Mouse (Mus musculus) MN1 (cell line): ENCODE results near the gene Selenon.
"Not testable (repeated sequence)": the region's sequence is repeated elsewhere in the genome, so short reads cannot be mapped to it uniquely, and the experiment has no call there.

Experiments
- DNase-seq: peaks from one replicate; pipeline ENCODE4 v3.0.0-alpha.2; 2016; ENCODE audit warnings: low spot score

Gene Selenon

DNA sequence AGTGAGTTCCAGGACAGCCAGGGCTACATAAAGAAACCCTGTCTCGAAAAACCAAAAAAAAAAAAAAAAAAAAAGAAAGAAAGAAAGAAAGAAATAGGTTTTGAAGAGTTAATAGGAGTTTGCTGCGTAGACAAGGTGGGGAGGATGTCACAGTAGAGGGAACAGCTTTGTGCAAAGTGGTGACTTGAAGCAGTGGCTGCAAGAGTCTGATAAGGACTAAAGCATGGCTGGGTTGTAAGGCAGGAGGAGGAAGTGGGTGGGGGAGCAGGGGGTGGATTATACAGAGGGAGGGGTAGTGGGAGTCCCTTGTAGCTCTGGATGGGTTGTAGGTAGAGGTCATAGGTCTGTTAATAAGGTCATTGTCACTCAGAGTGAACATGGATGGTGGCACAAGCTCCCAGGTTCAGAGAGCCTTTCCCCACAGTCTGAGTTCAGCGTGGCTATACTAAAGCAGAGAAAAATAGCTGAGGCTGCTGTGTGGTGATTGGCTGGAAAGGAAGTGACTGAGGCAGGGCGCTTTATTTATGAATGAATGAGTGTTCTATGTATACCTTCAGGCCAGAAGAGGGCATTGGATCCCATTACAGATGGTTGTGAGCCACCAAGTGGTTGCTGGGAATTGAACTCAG, 45.9 kb downstream of the Selenon start:
- DNase-seq: no peak

DNA sequence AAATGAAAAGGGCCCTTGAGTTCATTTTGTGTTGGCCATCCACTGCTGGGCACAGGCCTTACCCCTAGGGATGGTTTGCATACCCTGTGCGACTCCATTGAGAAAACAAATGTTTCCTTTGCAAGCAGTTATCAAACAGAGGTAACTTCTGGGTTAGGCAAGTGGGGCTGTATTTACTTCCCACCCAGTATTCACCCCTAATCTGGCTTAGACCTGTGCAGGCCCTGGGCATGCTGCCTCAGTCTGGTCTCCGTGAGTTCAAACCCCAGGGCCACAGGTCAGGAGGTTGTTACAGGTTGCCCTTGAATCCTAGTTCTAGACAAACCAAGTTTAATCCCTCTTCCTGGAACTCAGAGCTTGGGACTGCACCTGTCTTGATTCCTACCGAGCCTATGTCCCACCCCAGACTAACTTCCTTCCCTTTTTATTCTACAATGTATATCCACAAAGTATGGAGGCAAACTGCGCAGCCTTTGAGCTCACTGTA, 46.6 kb downstream of the Selenon start:
- no peak for DNase-seq

DNA sequence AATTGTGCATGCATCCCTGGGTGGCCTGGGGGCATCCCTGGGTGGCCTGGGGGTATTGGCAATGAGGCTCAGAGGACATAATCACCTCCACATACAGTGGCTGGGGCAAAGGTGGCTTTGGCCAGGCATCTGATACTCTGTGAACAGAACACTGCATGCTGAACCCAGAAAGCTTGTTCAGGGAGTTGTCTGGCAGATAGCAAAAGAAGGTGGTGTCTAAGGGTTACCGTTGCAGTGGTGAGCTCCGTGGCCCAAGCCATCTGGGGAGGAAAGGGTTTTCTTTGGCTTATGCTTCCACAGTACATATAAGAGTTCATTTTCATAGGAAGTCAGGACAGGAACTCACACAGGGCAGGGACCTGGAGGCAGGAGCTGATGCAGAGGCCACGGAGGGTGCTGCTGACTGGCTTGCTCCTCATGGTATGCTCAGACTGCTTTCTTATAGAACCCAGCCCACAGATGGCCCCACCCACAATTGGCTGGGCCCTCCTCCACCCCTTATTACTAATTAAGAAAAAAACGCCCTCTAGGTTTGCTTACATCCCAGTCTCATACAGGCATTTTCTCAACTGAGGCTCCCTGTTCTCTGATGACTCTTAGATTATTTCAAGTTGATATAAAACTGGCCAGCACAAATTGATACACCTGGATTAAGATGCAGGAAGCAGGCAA, 48.1 kb downstream of the Selenon start:
- no peak for DNase-seq

DNA sequence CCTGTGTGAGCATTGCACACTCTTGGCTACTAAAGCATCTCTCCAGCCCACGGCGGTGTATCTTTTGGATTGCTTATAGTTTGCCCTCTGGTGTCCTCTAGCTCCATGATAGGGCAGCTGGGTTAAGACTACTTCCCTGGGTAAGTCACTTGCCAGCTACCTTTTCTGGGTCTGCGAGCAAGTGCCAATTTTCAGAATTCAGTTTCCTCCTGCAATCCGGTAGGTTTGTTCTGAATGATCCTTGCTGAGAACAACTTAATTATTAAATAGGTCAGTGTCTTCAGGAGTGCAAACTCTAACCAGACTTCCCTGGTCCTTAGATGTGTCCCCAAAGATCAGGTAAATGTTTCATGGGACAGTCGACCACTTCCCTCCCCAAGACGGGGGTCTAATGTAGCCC, 50.9 kb downstream of the Selenon start:
- no peak for DNase-seq

DNA sequence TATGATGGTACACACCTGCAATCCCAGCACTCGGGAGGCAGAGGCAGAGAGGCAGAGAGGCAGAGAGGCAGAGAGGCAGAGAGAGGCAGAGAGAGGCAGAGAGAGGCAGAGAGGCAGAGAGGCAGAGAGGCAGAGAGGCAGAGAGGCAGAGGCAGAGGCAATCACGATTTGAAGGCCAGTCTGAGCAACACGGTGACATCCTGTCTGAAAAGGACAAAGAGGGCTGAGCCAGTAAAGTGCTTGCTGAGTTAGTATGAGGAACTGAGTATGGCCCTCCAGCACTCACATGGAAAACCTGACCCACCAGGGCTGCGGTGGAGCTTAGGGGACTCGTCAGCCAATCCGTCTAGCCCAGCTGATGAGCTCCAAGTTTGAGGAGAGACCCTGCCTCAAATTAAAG, 53.0 kb downstream of the Selenon start:
- not testable (repeated sequence) for DNase-seq

DNA sequence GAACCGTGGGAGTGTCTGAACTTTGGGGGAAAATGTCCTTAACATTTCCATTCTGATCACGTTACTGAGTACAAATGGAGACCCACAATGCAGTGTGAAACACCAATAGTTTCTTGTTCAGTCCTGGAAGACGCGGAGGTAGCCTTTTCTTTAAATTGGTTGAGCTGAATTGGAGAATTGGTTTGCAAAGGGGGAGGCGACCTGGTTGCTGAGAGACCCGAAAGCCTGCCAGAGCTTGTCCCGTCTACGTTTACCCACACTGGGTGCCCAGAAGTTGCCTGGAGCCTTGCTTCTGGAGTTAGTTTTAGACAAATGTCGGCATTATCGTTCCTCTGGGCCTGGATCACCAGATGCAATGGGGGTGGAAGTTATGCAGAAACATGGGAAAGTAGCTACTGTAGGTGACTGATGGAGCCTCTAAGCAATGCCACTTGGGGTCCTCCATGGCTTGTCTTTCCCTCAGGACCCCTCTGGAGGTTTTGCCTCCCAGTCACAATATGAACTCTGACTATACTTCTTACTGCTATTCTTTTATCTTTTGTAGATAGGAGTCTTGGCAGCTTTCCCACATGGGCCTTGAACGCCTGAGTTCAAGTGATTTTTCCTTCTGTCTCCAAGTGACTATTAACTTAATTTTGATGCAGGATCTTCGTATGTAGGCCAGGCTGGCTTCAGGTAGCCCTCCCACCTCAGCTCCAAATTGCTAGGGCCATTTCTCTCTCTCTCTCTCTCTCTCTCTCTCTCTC, 53.8 kb downstream of the Selenon start:
- no peak for DNase-seq

DNA sequence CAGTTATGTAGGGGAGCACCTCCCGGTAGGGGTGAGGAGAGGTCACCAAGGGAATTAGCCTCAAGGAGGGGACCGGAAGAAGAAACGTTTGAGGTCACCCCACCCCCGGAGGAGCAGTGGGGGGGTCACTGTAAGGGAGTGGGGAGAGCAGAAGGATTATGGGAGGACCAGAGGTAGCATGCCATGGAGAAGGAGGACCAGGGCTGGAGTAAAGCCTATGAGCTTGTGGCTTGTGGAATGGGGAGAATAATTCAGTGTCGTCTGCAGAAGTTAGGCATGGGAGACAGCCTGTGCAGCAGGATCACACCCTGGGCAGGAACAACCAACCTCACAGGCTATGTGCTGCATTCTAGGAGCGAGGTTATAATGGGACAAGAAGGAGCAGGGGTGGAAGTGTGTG, 54.7 kb downstream of the Selenon start:
- peak; percentile 36 for DNase-seq

DNA sequence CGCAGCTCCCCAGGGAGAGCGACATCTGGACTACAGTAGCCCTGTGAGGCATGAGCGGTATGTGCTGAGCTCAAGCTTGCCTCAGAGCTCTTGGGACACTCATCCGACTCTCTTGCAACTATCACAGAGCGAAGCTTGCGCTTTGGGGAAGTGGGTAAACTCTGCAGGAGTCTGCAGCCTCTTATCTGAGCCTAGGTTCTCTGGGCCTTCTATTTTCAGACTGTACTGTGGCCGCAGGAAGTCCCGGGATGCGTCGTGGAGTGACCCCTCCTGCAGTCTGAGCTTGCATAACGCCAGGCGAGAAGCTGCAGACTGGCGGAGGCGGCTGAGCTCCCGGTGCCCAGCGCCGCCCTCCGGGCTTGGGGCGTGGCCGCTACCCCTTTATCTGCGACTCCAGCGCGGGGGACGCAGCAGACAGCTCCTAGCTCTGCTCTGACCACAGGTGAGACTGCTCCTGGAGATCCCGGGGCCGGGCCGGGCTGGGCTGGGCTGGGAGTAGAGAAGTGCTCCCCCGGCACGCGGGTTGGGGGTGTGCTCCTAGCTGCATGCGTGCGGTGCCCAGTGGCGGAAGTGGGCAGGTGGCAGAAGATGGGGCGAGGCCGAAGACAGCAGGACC, 55.3 kb downstream of the Selenon start, which contains the start of gene Paqr7:
Gene Paqr7 (plus strand): TSS at position 103 of the 616 bp plus-strand sequence.
- DNase-seq: peak; percentile 75

DNA sequence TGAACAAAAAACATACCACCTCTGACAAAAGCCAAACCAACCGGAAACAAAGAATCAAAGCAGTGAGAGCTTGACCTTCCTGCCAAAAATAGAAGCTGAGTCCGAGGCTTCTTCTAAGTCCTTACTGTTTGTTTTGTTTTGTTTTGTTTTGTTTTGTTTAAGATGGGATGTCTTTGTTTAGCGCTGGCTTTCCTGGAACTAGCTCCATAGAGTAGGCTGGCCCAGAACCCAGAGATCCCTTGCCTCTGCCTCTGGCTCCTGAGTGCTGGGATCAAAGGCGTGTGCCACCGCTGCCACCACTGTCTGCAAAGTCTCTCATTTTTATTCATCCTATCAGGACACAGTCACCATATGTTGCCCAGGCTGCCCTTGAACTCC, 56.4 kb downstream of the Selenon start:
- no peak for DNase-seq

DNA sequence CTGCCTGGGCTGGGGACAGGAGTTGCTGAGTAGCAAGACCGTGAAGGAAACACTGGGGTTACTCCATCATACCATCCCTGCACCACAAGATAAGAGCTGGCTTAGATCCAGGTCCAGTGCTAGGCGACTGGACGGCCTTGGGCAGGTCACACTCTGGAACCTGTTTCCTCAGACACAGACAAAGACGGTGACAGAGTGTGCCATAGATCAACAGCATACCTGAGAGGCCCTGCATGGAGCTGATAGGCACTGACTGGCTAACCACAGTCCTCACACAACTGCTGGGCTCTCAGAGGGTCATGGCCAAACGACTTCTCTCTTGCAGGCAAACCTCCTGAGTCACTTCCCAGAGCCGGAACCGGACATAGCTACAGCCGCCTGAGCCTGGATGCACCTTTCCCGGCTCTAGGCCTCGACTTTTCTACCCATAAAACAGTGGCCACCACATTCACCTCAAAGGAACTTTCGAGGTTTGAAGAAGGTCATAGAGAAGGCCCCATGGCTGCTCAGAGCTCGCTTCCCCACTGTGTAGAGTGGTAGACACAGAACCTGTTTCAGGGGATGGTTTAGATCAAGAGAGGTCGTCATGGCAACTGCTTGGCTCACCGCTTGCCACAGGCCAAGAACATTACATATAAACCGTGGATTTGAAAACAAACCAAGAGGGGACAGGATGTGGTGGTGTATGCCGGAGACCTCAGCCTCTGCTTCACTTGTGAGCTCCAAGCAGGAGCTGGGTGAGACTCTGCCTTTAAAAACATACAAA, 57.0 kb downstream of the Selenon start:
- peak; percentile 42 for DNase-seq

DNA sequence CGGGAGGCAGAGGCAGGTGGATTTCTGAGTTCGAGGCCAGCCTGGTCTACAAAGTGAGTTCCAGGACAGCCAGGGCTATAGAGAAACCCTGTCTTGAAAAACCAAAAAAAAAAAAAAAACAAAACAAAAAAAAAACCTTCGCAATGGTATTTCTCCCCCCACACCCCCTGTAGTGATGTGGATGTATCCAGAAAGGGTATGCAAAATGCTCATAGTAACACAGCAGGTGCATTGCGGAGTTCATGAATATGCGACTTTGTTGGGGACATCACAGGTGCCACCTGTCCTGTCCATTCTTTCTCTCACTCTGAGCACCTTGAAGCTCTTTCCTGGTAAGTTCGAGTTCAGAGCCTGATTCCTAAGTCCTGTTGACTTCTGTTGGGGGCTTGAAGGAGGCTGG, 57.8 kb downstream of the Selenon start:
- DNase-seq: not testable (repeated sequence)

DNA sequence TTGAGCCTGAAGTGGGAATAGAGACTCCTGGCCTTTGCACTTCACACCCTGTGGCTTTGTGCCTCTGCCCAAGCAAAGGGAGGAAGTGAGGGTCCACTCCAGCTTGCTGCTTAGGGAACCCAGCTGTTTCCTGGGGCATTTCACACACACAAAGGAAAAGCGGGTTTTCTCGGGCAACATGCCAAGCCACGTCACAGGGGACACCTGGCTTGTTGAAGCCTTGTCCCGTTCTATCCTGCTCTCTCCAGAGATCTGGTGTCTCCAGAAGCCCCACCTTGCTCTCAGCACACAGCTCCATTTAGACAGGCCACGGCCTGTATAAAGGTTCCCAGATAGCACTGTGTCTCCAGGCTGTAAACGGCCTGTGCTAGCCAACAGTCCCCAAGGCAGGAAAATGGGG, 60.2 kb downstream of the Selenon start:
- no peak for DNase-seq

DNA sequence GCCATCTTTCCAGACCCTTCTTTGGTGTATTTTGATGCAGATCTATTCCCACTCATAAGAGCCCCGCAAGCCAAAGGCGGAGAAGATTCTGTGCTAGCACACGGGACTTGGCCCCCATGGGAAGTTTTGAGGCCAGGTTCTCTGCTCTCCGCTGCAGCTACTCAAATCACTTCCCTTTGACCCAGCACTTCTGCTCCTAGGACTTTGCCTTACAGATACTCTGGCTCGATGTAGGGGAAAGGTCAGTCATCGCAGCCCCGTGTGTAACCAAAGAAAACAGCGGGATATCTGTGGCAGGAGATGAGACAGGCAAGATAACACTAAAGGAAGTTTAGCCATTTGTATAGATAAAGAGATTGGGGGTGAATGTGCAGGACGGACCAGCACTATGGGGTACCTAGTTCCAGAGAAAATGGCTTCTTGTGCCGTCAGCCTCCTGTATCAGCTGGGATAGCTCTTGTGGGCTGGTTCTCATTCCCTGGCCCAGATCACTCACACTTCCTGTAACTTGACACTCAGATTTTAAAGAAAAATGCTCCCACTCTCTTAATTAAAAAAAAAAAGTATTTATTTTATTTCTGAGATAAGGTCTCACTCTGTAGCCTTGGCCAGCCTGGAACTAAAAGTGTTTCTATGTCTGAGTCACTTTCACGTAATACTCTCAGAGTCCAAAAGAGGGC, 61.8 kb downstream of the Selenon start:
- no peak for DNase-seq

DNA sequence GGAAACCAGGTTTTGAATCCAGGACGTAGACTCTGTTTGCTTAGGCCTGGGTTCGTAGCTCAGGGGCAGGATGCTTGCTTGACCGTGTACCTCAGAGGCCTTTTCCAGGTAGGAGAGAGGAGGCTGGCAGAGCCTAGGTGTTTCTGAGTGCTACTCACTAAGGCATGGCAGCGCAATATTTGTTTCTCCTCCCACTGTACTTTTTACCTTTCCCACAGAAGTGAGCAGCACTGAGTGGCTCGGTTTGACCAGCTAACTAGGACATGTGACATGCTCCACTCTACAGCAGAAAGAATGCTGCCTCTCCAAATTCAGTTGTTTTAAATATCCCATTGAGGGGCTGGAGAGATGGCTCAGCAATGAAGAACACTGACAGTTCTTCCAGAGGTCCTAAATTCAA, 63.8 kb downstream of the Selenon start:
- DNase-seq: no peak
